8 mouse cellular contexts compared by ENCODE assay signal in the genomic region with DNA sequence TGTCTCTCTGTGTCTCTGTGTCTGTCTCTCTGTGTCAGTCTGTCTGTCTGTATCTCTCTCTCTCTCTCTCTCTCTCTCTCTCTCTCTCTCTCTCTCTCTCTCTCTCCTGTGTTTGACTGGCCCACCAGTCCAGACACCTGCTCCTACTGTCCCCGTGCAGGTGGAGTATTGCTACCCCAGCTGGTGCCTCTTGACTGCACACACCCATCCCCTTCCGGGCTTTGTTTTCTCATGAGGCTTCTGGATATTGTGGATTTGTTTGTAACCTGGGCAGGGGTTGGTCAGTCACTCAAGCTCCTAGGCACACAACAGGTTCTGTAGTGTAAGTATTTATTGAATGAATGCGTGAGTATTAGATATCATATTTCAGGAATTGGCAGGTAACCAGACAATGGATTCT.
"Had no signal": no experiment of that assay in that cellular context is flagged by ENCODE, and none has a peak within 500 bp of the region (broad histone marks: within the 10 kb centered on the region; RNA-seq: fewer than 3 reads in every experiment).

No protein-coding gene starts in this region.

- DNase-seq: lung, embryonic 14.5 days; lung, postnatal 10 days; lung, postnatal 4 days; right cerebral cortex, postnatal 14 days; spleen, adult 18-20 months; thymus, adult 2 months; thymus, postnatal 25 days; thymus, postnatal 4 days had no signal
